Mouse (Mus musculus) MEL (cell line): ENCODE data around the gene Ywhag. TPM values are rescaled to one million over a fixed set of nuclear protein-coding genes. Genes with fewer than 3 reads are reported as not detected.

Experiments used
- DNase-seq: peaks from one replicate; pipeline ENCODE4 v3.0.0; 2011; ENCODE audit warnings: low read depth, low spot score
- H3K27ac ChIP-seq: 2 replicates; pipeline ENCODE4 v1.5.1; 2012; ENCODE audit warnings: low read depth, mild to moderate bottlenecking, control low read depth, low read length, moderate library complexity; ENCODE audit not compliant: control insufficient read depth
- H3K27me3 ChIP-seq, 2 experiments: fragments of 150-350 bp in 1 of 2; sonication (generic) in 1 of 2; 2 replicates each; pipeline ENCODE4 v1.6.1; 2012; ENCODE audit warnings: low read length in 2 of 2, mild to moderate bottlenecking in 2 of 2, improper control_type of control experiment in 1 of 2, moderate library complexity in 1 of 2; ENCODE audit not compliant: insufficient read depth in 2 of 2, control insufficient read depth in 1 of 2
- H3K36me3 ChIP-seq, 2 experiments: 2 replicates each; pipeline ENCODE4 v1.6.1; 2012 to 2014; ENCODE audit warnings: low read length in 2 of 2, improper control_type of control experiment in 1 of 2, inconsistent platforms in 1 of 2, mild to moderate bottlenecking in 1 of 2; ENCODE audit not compliant: insufficient read depth in 2 of 2, control insufficient read depth in 1 of 2
- H3K4me1 ChIP-seq, 2 experiments: fragments of 150-350 bp in 1 of 2; sonication (generic) in 1 of 2; 2 replicates each; pipeline ENCODE4 v1.6.1; 2012; ENCODE audit warnings: low read length in 2 of 2, improper control_type of control experiment in 1 of 2, mild to moderate bottlenecking in 1 of 2; ENCODE audit not compliant: insufficient read depth in 2 of 2, control insufficient read depth in 1 of 2
- H3K4me3 ChIP-seq, 2 experiments: fragments of 150-350 bp in 1 of 2; sonication (generic) in 1 of 2; 2 replicates each; pipeline ENCODE4 v1.5.1; 2012; ENCODE audit warnings: low read depth in 2 of 2, low read length in 2 of 2, mild to moderate bottlenecking in 2 of 2, moderate library complexity in 2 of 2, control low read depth in 1 of 2, improper control_type of control experiment in 1 of 2; ENCODE audit not compliant: control insufficient read depth in 1 of 2, insufficient read depth in 1 of 2
- H3K79me2 ChIP-seq: 2 replicates; pipeline ENCODE4 v1.6.1; 2012; ENCODE audit warnings: mild to moderate bottlenecking, low read length, moderate library complexity; ENCODE audit not compliant: control insufficient read depth, poor library complexity, insufficient read depth
- H3K9ac ChIP-seq: 2 replicates; pipeline ENCODE4 v1.6.1; 2012; ENCODE audit warnings: low read depth, mild to moderate bottlenecking, control low read depth, low read length, moderate library complexity; ENCODE audit not compliant: control insufficient read depth, poor library complexity, severe bottlenecking
- H3K9me3 ChIP-seq: fragments of 150-350 bp; sonication (generic); replicated peaks from 2 replicates; pipeline ENCODE4 v1.6.1; 2012; ENCODE audit warnings: mild to moderate bottlenecking, low read length, improper control_type of control experiment, moderate library complexity; ENCODE audit not compliant: insufficient read depth
- CHD2 ChIP-seq: IDR thresholded peaks from 2 replicates; pipeline ENCODE4 v1.6.1; 2011; ENCODE audit warnings: low read length, improper control_type of control experiment
- CTCF ChIP-seq, 3 experiments: IDR thresholded peaks in 2 of 3; conservative IDR thresholded peaks in 1 of 3; 2 replicates each; pipeline ENCODE4 v1.5.1; 2011 to 2012; ENCODE audit warnings: low read length in 3 of 3, low read depth in 2 of 3, mild to moderate bottlenecking in 2 of 3, improper control_type of control experiment in 1 of 3, inconsistent platforms in 1 of 3, mixed read lengths in 1 of 3, moderate library complexity in 1 of 3; ENCODE audit not compliant: control insufficient read depth in 1 of 3, insufficient read depth in 1 of 3, poor library complexity in 1 of 3, severe bottlenecking in 1 of 3
- E2F4 ChIP-seq: IDR thresholded peaks from 2 replicates; pipeline ENCODE4 v1.6.1; 2011; ENCODE audit warnings: low read depth, low read length, improper control_type of control experiment, borderline replicate concordance
- ELF1 ChIP-seq: IDR thresholded peaks from 2 replicates; pipeline ENCODE4 v1.6.1; 2014; ENCODE audit warnings: low read depth, mild to moderate bottlenecking, inconsistent platforms, low read length, improper control_type of control experiment, moderate library complexity
- HCFC1 ChIP-seq: IDR thresholded peaks from 2 replicates; pipeline ENCODE4 v1.6.1; 2012; ENCODE audit warnings: low read depth, mild to moderate bottlenecking, inconsistent platforms, low read length, improper control_type of control experiment, moderate library complexity
- JUND ChIP-seq: IDR thresholded peaks from 2 replicates; pipeline ENCODE4 v1.6.1; 2011; ENCODE audit warnings: low read depth, mild to moderate bottlenecking, improper control_type of control experiment, low read length
- KAT2A ChIP-seq: conservative IDR thresholded peaks from 2 replicates; pipeline ENCODE4 v1.6.1; 2012; ENCODE audit warnings: low read depth, low read length, improper control_type of control experiment, inconsistent platforms
- MAFK ChIP-seq: IDR thresholded peaks from 2 replicates; pipeline ENCODE4 v1.6.1; 2011; ENCODE audit warnings: low read depth, mild to moderate bottlenecking, low read length, improper control_type of control experiment, borderline replicate concordance
- MAZ ChIP-seq: IDR thresholded peaks from 2 replicates; pipeline ENCODE4 v1.6.1; 2012; ENCODE audit warnings: low read depth, mild to moderate bottlenecking, inconsistent platforms, low read length, improper control_type of control experiment
- MEF2A ChIP-seq: IDR thresholded peaks from 2 replicates; pipeline ENCODE4 v1.6.1; 2014; ENCODE audit warnings: low read depth, mild to moderate bottlenecking, inconsistent platforms, low read length, improper control_type of control experiment; ENCODE audit not compliant: poor library complexity, insufficient replicate concordance, severe bottlenecking; ENCODE audit errors: extremely low read depth
- MXI1 ChIP-seq: IDR thresholded peaks from 2 replicates; pipeline ENCODE4 v1.6.1; 2011; ENCODE audit warnings: mild to moderate bottlenecking, low read depth, low read length, improper control_type of control experiment
- MYB ChIP-seq: IDR thresholded peaks from 2 replicates; pipeline ENCODE4 v1.6.1; 2011; ENCODE audit warnings: mild to moderate bottlenecking, low read depth, low read length, improper control_type of control experiment
- MYC ChIP-seq: IDR thresholded peaks from 2 replicates; pipeline ENCODE4 v1.6.1; 2011; ENCODE audit warnings: low read depth, mild to moderate bottlenecking, low read length, improper control_type of control experiment, moderate library complexity
- POLR2A ChIP-seq, 2 experiments: IDR thresholded peaks; 2 replicates each; pipeline ENCODE4 v1.6.1; 2011 to 2012; ENCODE audit warnings: low read length in 2 of 2, mild to moderate bottlenecking in 2 of 2, control low read depth in 1 of 2, improper control_type of control experiment in 1 of 2, low read depth in 1 of 2, moderate library complexity in 1 of 2; ENCODE audit not compliant: control insufficient read depth in 1 of 2, insufficient read depth in 1 of 2, poor library complexity in 1 of 2
- POLR2AphosphoS2 ChIP-seq: IDR thresholded peaks from 2 replicates; pipeline ENCODE4 v1.6.1; 2011; ENCODE audit warnings: low read length, improper control_type of control experiment
- RAD21 ChIP-seq: IDR thresholded peaks from 2 replicates; pipeline ENCODE4 v1.6.1; 2011; ENCODE audit warnings: mild to moderate bottlenecking, low read depth, low read length, improper control_type of control experiment
- SMC3 ChIP-seq: IDR thresholded peaks from 2 replicates; pipeline ENCODE4 v1.6.1; 2011; ENCODE audit warnings: low read depth, low read length, improper control_type of control experiment
- UBTF ChIP-seq: IDR thresholded peaks from 2 replicates; pipeline ENCODE4 v1.6.1; 2012; ENCODE audit warnings: low read depth, mild to moderate bottlenecking, inconsistent platforms, low read length, improper control_type of control experiment, moderate library complexity, borderline replicate concordance; ENCODE audit not compliant: insufficient read depth
- USF1 ChIP-seq: IDR thresholded peaks from 2 replicates; pipeline ENCODE4 v1.6.1; 2014; ENCODE audit warnings: low read depth, mild to moderate bottlenecking, inconsistent platforms, low read length, improper control_type of control experiment, moderate library complexity
- USF2 ChIP-seq, 2 experiments: IDR thresholded peaks; 2 replicates each; pipeline ENCODE4 v1.6.1; 2011 to 2012; ENCODE audit warnings: improper control_type of control experiment in 2 of 2, low read length in 2 of 2, borderline replicate concordance in 1 of 2, inconsistent platforms in 1 of 2, low read depth in 1 of 2, mild to moderate bottlenecking in 1 of 2; ENCODE audit not compliant: insufficient read depth in 1 of 2
- ZC3H11A ChIP-seq: IDR thresholded peaks from 2 replicates; pipeline ENCODE4 v1.6.1; 2012; ENCODE audit warnings: low read depth, mild to moderate bottlenecking, inconsistent platforms, low read length, improper control_type of control experiment
- ZMIZ1 ChIP-seq: IDR thresholded peaks from 2 replicates; pipeline ENCODE4 v1.6.1; 2012; ENCODE audit warnings: low read depth, mild to moderate bottlenecking, inconsistent platforms, low read length, improper control_type of control experiment, moderate library complexity
- polyA plus RNA-seq, 2 experiments: library from polyadenylated mRNA; stranded (reverse) in 1 of 2; unstranded in 1 of 2; fragments of >175 nt in 1 of 2; fragments of >200 nt in 1 of 2; gene quantifications; 2 replicates each; pipeline versions ENCODE4 v1.2.1 to v1.2.4; 2012; ENCODE audit warnings: low replicate concordance in 2 of 2, low read depth in 1 of 2; ENCODE audit not compliant: insufficient read length in 2 of 2, insufficient read depth in 1 of 2, missing spikeins in 1 of 2
- total RNA-seq: library from RNA; depleted of rRNA; stranded (reverse); fragments of 300-350 nt; gene quantifications from 2 replicates; pipeline ENCODE4 v1.2.3, GENCODE M21; 2012

Gene Ywhag
- total and polyA plus RNA-seq, 3 experiments = 109 to 295 (median 268) TPM

GRCm38 (mm10) chr5:135982398-135982797 is 48.0 kb upstream of the Ywhag start:
- no peaks in the 10 kb centered on the region for H3K79me2 ChIP-seq
- no peaks in the 10 kb centered on the region for H3K27me3 ChIP-seq
- H3K4me1 ChIP-seq = no peaks in the 10 kb centered on the region
- no peak overlapping the region for H3K4me3 ChIP-seq
- no peak overlapping the region for H3K9ac ChIP-seq
- no peaks in the 10 kb centered on the region for H3K9me3 ChIP-seq
- DNase-seq = peak; percentile 61
- H3K27ac ChIP-seq = no peak overlapping the region
- no peaks in the 10 kb centered on the region for H3K36me3 ChIP-seq
- TF ChIP-seq RAD21 (peak; percentile 72), USF1 (no peak), ZC3H11A (peak; percentile 52), ZMIZ1 (no peak), CTCF (IDR thresholded peaks at IDR 0.05 in 2 of 3, conservative IDR thresholded peaks at IDR 0.05 in 1 of 3; ENCODE audit: control insufficient read depth in 1 of 3, insufficient read depth in 1 of 3, low read depth in 2 of 3, low read length in 3 of 3, poor library complexity in 1 of 3, severe bottlenecking in 1 of 3) (peak; percentile 83 to 91 (median 89)), SMC3 (peak; percentile 85), KAT2A (no peak)

GRCm38 (mm10) chr5:135979904-135980303 is 45.5 kb upstream of the Ywhag start, which contains the start of gene Zp3:
Gene Zp3, plus strand, starts transcription at chr5:135980099.
- Histone ChIP-seq H3K27ac (no peak within 1 kb of the TSS), H3K4me3 (no peak within 1 kb of the TSS), H3K9me3 (no peaks in the 10 kb centered on the region), H3K79me2 (no peaks in the 10 kb centered on the region), H3K4me1 (no peaks in the 10 kb centered on the region), H3K36me3 (no peaks in the 10 kb centered on the region), H3K27me3 (no peaks in the 10 kb centered on the region), H3K9ac (no peak within 1 kb of the TSS)
- TF ChIP-seq ZC3H11A (no peak), POLR2A (IDR thresholded peaks at IDR 0.05; ENCODE audit: control insufficient read depth in 1 of 2, insufficient read depth in 1 of 2, low read depth in 1 of 2, low read length in 2 of 2, poor library complexity in 1 of 2) (no peak), JUND (no peak), UBTF (no peak), POLR2AphosphoS2 (no peak), ELF1 (no peak), USF2 (IDR thresholded peaks at IDR 0.05; ENCODE audit: borderline replicate concordance in 1 of 2, insufficient read depth in 1 of 2, low read depth in 1 of 2, low read length in 2 of 2) (no peak), CHD2 (no peak), MYB (no peak), MAFK (no peak), MEF2A (no peak), MYC (no peak), RAD21 (no peak), SMC3 (no peak), MAZ (no peak), E2F4 (no peak), HCFC1 (no peak), MXI1 (no peak)
- no peak for DNase-seq
